Mouse (Mus musculus) stomach, embryonic 16.5 days (tissue): ENCODE measurements around the gene Sec61a2. TPM values are rescaled to one million over a fixed set of nuclear protein-coding genes. Genes with fewer than 3 reads are reported as not detected.

Source experiments
- ATAC-seq: fragments of 200-750 bp; cut with Nextera tagmentation; 2 replicates; pipeline ENCODE4 v1.8.0; 2017; ENCODE audit warnings: moderate number of reproducible peaks, moderate TSS enrichment; ENCODE audit not compliant: insufficient read depth, low FRiP score
- H3K27ac ChIP-seq: fragments of 300-500 bp; sonication (generic); 2 replicates; pipeline ENCODE4 v1.5.1; 2014; ENCODE audit warnings: low read length
- H3K27me3 ChIP-seq: fragments of 300-500 bp; sonication (generic); 2 replicates; pipeline ENCODE4 v1.6.1; 2014; ENCODE audit warnings: low read length, control low read depth, mixed read lengths; ENCODE audit not compliant: control insufficient read depth, insufficient read depth
- H3K36me3 ChIP-seq: fragments of 300-500 bp; sonication (generic); 2 replicates; pipeline ENCODE4 v1.6.1; 2014; ENCODE audit warnings: low read length; ENCODE audit not compliant: control insufficient read depth, insufficient read depth
- H3K4me1 ChIP-seq: fragments of 300-500 bp; sonication (generic); 2 replicates; pipeline ENCODE4 v1.6.1; 2014; ENCODE audit warnings: low read length, control low read depth, mixed read lengths; ENCODE audit not compliant: control insufficient read depth, insufficient read depth
- H3K4me2 ChIP-seq: fragments of 300-500 bp; sonication (generic); 2 replicates; pipeline ENCODE4 v1.6.1; 2014; ENCODE audit warnings: low read depth, low read length, mixed read lengths
- H3K4me3 ChIP-seq: fragments of 300-500 bp; sonication (generic); replicated peaks from 2 replicates; pipeline ENCODE4 v1.5.1; 2014; ENCODE audit warnings: mild to moderate bottlenecking, low read length
- H3K9ac ChIP-seq: fragments of 300-500 bp; sonication (generic); 2 replicates; pipeline ENCODE4 v1.6.1; 2014; ENCODE audit warnings: low read length
- H3K9me3 ChIP-seq: fragments of 300-500 bp; sonication (generic); replicated peaks from 2 replicates; pipeline ENCODE4 v1.6.1; 2016; ENCODE audit warnings: low read length, control low read depth; ENCODE audit not compliant: control insufficient read depth
- WGBS: fragments of 180-500 bp; shearing (Covaris S2); extraction: QIAGEN DNeasy Blood & Tissue Kit; methylation state at CpG from one replicate; pipeline ENCODE4 v1.1.7; 2014; 5-methylcytosine and 5-hydroxymethylcytosine counted together
- polyA plus RNA-seq: library from polyadenylated mRNA; unstranded; fragments of >200 nt; fragmentation: Nextera tagmentation; extraction: Ambion mirVana; gene quantifications from 2 replicates; pipeline ENCODE4 v1.2.1, GENCODE M21; 2015

Gene Sec61a2
- polyA plus RNA-seq, 1 experiment from 2014 or later, result 70.4 TPM

DNA sequence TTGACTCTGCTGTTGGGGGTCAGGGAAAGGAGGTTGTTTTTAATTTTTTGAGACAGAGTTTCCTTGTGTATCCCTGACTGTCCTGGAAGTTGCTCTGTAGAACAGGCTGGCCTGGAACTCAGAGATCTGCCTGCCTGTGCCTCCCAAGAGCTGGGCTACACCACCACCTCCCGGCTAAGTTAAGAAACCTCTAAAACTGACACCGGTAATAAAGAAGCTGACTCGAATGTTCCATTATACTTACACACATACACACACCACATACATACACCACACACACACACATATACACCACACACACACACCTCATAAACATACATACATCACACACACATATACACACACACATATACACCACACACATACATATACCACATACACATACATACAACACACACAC lies 39.7 kb upstream of the Sec61a2 start:
- Histone ChIP-seq H3K27ac (no peak overlapping the region), H3K4me3 (no peak overlapping the region), H3K4me1 (no peaks in the 10 kb centered on the region), H3K9me3 (no peaks in the 10 kb centered on the region), H3K9ac (no peak overlapping the region), H3K4me2 (no peak overlapping the region), H3K27me3 (no peaks in the 10 kb centered on the region), H3K36me3 (no peaks in the 10 kb centered on the region)
- WGBS, result 95% methylated on average over 3 of the region's 3 CpGs
- ATAC-seq, result no peak

DNA sequence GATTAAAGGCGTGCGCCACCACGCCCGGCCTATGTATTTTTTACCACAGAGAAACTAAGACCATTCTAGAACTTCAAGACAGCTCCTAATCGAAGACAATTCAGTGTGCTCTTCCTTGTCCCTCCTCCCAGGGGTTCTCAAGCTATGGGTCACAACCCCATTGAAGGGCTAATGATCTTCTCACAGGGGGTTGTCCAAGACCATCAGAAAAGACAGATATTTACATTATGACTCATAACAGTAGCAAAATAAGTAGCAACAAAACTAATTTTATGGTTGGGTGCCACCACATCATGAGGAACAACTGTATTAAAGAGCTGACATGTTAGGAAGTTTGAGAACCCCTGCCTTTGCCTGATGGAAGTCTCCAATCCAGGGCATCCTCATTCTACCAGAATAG lies 36.7 kb upstream of the Sec61a2 start:
- Histone ChIP-seq H3K9me3 (no peaks in the 10 kb centered on the region), H3K27me3 (no peaks in the 10 kb centered on the region), H3K4me1 (no peaks in the 10 kb centered on the region), H3K4me3 (no peak overlapping the region), H3K9ac (no peak overlapping the region), H3K36me3 (no peaks in the 10 kb centered on the region), H3K4me2 (no peak overlapping the region), H3K27ac (no peak overlapping the region)
- ATAC-seq, result no peak
- 91% methylated on average over 5 of the region's 5 CpGs for WGBS

DNA sequence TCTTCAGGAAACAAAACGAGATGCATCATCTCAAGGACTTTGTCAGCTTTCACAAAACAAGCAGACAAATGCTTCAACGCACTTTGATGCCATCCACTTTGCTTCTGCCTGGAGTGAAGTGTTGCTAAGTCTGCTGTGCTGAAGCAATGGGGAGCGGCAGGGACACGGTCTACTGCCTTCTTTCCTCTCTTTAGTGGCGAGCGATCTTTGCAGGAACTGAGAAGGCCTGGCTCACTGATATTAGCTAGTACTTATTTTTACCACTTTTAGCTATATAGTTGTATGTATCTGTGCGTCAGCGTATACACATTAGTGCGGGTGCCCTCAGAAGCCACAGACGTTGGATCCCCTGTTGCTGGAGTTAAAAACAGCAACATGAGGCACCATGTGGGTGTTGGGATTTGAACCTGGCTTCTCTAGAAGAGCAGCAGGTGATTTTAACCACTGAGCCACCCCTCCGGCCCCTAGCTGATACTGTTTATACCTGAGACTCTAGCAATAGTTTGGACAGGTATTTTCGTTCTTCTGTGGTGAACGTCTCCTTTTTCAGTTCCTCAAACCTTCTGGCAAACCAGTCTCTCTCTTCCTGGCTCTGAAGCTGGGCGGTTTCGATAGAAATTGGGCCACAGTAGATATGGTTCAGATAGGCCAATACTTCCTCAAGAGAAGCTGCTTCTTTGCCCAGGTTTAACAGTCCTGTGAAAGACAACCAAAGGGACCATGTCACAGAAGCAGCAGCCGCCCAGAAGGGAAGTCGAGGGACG lies 35.2 kb upstream of the Sec61a2 start:
- Histone ChIP-seq H3K4me2 (no peak overlapping the region), H3K4me3 (no peak overlapping the region), H3K4me1 (no peaks in the 10 kb centered on the region), H3K27ac (no peak overlapping the region), H3K36me3 (no peaks in the 10 kb centered on the region), H3K9me3 (no peaks in the 10 kb centered on the region), H3K27me3 (no peaks in the 10 kb centered on the region), H3K9ac (no peak overlapping the region)
- ATAC-seq, result no peak
- WGBS, result 87% methylated on average over 18 of the region's 18 CpGs

DNA sequence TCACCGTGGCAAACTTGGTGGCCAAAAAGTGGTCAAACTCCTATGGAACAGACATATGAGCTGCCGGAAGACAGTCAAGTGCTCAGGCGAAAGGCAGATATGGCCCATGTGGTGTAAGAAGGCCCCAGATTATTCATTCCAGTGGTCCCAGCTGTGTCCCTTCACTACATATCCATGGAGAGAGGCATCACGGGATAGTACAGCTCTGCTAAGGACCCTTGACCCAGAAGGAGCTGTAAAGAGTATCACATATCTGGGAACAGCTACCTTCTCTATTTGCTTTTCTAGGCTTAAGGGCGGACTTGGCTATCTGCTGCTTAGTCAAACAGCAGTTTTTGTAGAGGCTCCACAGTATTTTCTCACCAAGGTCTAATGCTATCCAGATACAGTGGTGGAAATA lies 34.6 kb upstream of the Sec61a2 start:
- no peaks in the 10 kb centered on the region for H3K4me1 ChIP-seq
- 75% methylated on average over 5 of the region's 5 CpGs for WGBS
- H3K27ac ChIP-seq, result no peak overlapping the region
- ATAC-seq, result no peak
- no peak overlapping the region for H3K4me3 ChIP-seq
- no peaks in the 10 kb centered on the region for H3K36me3 ChIP-seq
- H3K9me3 ChIP-seq, result no peaks in the 10 kb centered on the region
- H3K27me3 ChIP-seq, result no peaks in the 10 kb centered on the region
- H3K9ac ChIP-seq, result no peak overlapping the region
- no peak overlapping the region for H3K4me2 ChIP-seq

DNA sequence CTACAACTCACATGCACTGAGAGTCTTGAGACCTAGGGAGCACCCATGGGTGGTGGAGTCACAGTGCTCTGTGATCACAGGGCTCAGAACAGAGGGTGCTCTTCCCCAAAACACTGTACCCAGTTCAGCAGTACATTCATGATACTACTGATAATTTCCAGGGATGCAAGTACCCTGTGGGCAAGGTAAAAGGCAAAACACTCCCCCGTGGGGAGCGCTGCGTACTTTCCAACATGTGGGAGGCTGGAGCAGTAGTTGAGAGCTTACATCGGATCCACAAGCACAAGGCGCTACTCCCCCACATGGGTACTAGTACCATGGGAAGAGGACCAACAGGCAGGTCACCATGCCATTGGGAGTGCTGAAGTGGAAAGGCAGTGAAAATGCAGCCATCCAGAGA lies 32.2 kb upstream of the Sec61a2 start:
- H3K27me3 ChIP-seq, result no peaks in the 10 kb centered on the region
- no peak for ATAC-seq
- H3K36me3 ChIP-seq, result no peaks in the 10 kb centered on the region
- H3K4me3 ChIP-seq, result no peak overlapping the region
- no peak overlapping the region for H3K9ac ChIP-seq
- no peaks in the 10 kb centered on the region for H3K4me1 ChIP-seq
- H3K4me2 ChIP-seq, result no peak overlapping the region
- 93% methylated on average over 5 of the region's 5 CpGs for WGBS
- no peaks in the 10 kb centered on the region for H3K9me3 ChIP-seq
- H3K27ac ChIP-seq, result no peak overlapping the region

DNA sequence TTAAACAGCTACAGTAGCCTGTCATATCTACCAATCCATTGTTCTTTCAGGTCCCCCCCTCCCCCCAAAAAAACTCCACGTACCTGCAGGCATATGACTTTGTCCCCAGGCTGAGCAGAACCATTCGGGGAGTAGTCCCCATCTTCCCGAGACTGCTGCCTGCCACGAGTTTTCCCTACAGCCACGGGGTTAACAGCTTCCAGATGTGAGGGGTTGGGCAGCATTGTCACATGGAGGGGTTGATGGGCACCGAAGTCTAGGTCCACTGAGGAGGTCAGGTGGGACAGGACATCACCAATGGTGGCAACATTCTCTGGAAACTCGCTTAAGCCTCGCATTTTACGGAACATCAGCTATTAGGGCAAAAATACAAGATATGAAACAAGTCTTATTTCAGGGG lies 28.6 kb upstream of the Sec61a2 start:
- WGBS, result 86% methylated on average over 9 of the region's 9 CpGs
- Histone ChIP-seq H3K9me3 (no peaks in the 10 kb centered on the region), H3K4me3 (no peak overlapping the region), H3K27ac (no peak overlapping the region), H3K4me1 (no peaks in the 10 kb centered on the region), H3K36me3 (no peaks in the 10 kb centered on the region), H3K4me2 (no peak overlapping the region), H3K27me3 (no peaks in the 10 kb centered on the region), H3K9ac (no peak overlapping the region)
- ATAC-seq, result no peak

DNA sequence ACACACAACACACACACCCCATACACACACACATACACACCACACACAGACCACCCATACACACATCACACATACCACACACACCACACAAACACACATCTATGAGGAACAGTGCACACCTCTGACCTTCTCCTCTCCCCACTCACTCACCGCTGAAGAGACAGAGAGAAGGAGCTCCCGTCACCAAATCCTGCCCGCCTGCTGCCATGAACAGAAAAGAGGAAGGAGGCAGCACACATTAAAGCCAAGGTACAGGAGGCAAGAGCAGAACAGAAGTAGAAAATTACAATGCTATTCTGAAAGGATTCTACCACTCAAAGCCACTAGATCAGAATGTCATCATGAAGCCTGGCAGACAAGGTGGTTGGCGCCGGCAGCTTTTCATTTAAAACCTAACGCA lies 27.6 kb upstream of the Sec61a2 start:
- Histone ChIP-seq H3K9ac (no peak overlapping the region), H3K27me3 (no peaks in the 10 kb centered on the region)
- 94% methylated on average over 6 of the region's 6 CpGs for WGBS

DNA sequence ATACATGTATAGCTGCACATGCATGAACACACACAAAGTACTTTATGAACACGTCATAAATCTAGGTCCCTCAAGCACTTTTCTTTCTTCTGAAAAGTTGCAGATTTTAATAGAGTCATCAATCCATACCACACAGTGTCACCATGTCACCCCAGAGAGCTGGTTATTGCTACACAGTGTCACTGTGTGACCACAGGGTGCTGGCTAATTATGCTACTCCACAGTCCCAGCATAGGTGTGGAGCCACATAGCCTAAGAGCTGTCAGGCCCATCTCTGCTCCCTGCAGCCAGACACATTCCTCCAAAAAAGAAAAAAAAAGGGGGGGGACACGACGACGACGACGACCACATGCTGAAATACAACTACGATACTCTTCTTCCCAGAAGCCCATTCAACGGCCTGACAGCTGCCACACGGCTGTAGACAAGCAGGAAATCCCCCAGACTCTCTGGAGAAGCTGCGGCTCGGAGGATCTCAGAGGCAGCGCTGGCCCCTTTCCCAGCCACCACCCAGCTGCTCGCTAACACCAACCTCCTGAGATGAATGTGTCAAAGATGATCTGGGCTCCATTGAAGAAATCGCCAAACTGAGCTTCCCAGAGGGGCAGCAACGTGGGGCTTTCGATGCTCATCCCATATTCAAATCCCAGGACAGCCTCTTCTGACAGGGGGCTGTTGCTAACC lies 16.2 kb upstream of the Sec61a2 start:
- 0 out of 2 replicates have a peak overlapping the region, but pooled peaks have one; percentile 3 for H3K4me2 ChIP-seq
- no peaks in the 10 kb centered on the region for H3K9me3 ChIP-seq
- ATAC-seq, result no peak
- H3K4me1 ChIP-seq, result no peaks in the 10 kb centered on the region
- WGBS, result 60% methylated on average over 16 of the region's 16 CpGs
- peak overlapping the region; percentile 38; the same call in 1 of the 2 replicates for H3K9ac ChIP-seq
- no peak overlapping the region for H3K4me3 ChIP-seq
- no peak overlapping the region for H3K27ac ChIP-seq
- no peaks in the 10 kb centered on the region for H3K36me3 ChIP-seq
- no peaks in the 10 kb centered on the region for H3K27me3 ChIP-seq

More for the DNA sequence above, 27.6 kb upstream of the Sec61a2 start:
- no peak for ATAC-seq
- H3K4me3 ChIP-seq, result no peak overlapping the region
- no peaks in the 10 kb centered on the region for H3K36me3 ChIP-seq
- no peak overlapping the region for H3K27ac ChIP-seq
- H3K4me1 ChIP-seq, result no peaks in the 10 kb centered on the region
- no peaks in the 10 kb centered on the region for H3K9me3 ChIP-seq
- no peak overlapping the region for H3K4me2 ChIP-seq

DNA sequence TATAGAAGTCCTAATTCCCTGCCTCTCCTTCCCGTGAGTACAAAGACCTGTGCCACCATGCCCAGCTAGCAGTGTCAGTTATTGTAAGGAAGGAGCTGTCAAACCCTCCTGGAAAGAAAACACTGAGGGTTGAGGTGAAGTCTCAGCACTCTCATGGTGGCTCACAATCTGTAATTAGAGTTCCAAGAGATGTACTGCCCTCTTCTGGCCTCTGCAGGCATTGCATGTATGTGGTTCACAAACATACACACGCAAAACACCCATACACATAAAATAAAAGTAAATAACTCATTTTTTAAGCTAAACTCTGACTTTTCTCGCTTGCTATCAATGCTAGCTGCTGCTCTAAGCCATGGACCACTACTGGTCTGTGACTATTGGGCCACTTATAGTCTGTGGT lies 11.4 kb upstream of the Sec61a2 start:
- H3K9me3 ChIP-seq, result no peaks in the 10 kb centered on the region

More for the DNA sequence above, 11.4 kb upstream of the Sec61a2 start:
- Histone ChIP-seq H3K4me1 (no peaks in the 10 kb centered on the region), H3K36me3 (0 out of 2 replicates have a peak, but pooled peaks cover 2% of the 10 kb centered on the region), H3K9ac (no peak overlapping the region), H3K27ac (no peak overlapping the region), H3K4me3 (no peak overlapping the region), H3K4me2 (no peak overlapping the region), H3K27me3 (no peaks in the 10 kb centered on the region)
- WGBS, result 67% methylated on average over 3 of the region's 3 CpGs
- no peak for ATAC-seq
